Mouse (Mus musculus) left cerebral cortex, postnatal 4 days (tissue): ENCODE measurements at regions not wholly inside any gene's neighbourhood (a gene's known extent, or its start where the extent isn't known, plus 50 kb on each side); places are given as distances from the start of the nearest gene placed in this dataset.

Source experiments
- DNase-seq: peaks from one replicate; pipeline ENCODE4 v3.0.0-alpha.2; 2022
- intact Hi-C: fragments of 180-260 bp; cut with DNase I; formaldehyde crosslinking; loops from one replicate; pipeline ENCODE4 v1.15.1; 2025

DNA sequence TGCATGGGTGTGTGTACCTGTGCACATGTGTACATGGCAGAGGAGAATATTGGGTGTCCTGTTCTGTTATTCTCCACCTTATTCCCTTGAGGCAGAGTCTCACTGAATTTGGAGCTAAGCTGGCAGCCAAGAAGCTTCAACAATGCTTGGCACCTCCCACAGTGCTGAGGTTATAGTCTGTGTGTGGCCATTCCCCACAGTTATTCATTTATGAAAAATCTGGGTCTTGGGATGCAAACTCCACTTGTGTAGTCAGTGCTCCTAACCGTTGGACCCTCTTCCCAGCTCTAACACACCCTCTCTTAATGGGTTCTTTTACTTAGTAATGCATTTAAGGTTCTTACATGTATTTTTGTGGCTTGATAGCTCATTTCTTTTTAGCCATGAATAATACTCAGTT, 72.6 kb upstream of the Arhgap32 start:
- DNase-seq = no peak
- intact Hi-C loops = no loop called here

DNA sequence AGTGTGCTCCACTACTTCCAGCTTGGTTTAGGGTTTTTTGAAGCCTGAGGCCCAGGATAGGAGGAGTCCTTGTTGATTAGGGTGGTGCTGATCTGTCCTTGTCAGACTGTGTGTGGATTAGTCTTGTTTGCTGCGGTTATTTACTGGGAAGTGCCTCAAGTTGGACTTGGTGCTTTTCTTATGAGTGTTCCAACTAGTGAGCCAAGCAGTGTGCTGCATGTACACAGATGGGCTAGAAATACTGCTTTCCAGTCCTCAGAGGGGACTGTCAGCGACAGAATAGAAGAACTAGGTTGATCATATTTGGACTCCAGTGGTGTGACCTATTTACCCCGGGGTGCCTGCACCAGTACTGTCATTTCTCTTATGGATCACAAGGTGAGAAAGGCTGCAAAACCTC, 69.1 kb upstream of the Arhgap32 start:
- no peak for DNase-seq
- intact Hi-C loops = no loop called here

DNA sequence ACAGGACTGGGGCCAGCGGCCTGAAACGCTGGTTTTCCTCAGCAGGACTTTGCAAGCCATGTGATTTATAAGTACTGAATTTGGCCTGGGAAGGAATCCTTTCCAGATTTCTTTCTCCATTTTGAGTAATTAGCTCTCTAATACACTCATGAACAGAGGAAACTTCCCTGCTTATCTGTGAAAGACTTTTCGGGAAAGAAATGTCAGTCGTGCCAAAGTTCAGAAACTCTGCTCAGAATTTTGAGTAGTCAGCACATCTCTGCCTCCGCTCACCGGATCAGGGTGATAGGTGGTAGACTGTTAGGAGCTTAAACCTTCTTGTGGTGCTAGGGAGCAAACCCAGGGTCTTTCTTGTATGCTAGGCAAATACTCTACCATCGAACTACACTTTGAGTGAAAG, 67.0 kb upstream of the Arhgap32 start:
- intact Hi-C loops = no loop called here
- no peak for DNase-seq

DNA sequence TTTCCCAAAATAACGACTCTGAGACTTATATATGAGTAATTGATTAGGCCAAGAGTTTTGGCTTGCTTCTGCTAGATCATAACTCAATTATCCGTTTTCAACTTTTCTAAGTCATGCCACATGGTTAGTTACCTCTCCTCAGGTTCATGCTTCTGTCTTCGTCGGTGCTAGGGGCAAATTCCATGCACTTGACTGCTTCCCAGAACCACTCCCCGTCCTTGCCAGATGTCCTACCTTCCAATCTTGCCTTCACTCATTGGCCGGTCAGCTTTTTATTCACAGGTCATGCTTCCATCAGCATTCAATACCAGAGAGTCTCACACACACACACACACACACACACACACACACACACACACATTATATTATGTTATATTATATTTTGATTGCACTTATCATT, 66.4 kb upstream of the Arhgap32 start:
- no peak for DNase-seq
- intact Hi-C loops = no loop called here

DNA sequence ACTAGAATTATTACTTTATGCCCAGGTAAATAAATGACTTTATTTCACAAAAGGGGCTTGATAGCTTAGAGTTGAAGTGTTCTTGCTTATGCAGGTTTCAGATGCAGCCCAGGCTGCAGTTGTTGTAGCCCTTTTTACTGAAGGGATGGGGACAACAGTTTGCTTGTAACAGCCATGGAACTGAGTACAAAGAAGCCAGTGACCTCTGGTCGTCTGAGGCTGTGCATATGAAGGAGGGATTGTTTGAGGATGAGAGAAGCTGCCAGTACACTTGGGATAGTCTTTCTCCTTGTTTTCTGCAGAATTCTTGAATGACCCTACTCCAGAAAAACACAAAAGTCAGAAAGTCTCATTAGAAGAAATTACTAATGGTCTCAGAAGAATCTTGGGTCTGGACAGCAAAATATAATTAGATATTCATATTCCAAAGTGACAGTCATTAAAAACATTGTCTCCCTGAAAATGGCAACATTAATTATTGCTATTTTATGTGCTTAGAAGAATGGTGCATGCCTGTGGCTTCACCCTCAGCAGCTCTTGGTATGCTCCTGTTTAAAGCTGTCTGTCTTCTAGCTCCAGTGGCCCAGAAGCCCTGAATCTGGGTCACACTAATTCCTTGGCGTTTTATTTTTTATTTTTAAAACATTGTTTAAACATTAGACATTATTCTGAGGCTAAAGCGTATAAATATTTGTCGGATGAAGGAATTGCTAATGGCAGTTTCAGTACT, 61.9 kb upstream of the Arhgap32 start:
- DNase-seq = no peak
- intact Hi-C loops = no loop called here

DNA sequence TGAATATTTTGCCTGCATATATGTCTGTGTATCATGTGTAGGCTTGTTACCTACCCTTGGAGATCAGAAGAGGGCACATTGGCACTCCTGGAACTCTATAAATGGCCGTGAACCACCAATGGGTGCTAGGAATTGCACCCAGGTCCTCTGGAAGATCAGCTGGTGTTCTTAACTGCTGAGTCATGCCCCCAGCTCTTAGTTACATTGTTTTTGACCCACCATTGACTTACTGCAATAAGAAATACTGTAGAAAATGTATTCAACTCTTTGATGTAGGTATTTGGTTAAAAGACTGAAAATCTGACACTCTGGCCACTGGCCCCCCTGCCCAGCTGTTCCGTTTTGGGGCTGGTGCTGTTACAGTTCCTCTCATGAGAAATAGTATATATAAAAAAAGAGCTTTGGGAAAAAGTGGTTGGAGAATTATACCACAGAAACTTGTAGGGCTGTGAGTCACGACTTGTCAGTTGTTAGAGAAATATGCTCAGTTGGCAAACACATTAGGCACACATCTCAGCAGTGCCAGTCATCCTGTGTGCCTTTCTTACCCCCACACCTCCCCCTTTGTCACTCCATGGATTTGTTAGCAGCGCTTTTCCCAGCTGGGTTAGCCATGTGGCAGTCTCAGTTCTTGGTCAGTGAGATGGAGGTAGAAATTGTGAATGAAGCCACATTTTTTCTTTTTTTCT, 58.4 kb upstream of the Arhgap32 start:
- DNase-seq = no peak
- intact Hi-C loops = no loop called here

DNA sequence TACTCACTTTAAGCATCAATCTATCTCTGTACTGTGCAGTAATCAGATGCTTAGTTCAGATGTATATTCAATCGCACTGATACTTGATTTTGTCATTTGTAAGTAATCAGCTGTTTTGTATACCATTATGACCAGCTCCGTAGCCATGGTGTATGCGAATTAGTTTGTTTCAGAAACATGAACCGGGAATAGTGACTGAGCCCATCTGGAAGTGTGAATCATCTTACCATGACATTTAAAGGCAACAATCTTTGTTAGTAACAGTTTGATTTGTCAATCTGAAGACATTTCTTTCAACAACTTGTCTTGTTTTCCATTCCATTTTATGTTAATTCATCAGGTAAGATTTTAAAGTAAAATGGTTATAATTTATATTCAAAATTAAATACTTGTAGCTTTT, 53.2 kb upstream of the Arhgap32 start:
- DNase-seq = no peak
- intact Hi-C loops = no loop called here

DNA sequence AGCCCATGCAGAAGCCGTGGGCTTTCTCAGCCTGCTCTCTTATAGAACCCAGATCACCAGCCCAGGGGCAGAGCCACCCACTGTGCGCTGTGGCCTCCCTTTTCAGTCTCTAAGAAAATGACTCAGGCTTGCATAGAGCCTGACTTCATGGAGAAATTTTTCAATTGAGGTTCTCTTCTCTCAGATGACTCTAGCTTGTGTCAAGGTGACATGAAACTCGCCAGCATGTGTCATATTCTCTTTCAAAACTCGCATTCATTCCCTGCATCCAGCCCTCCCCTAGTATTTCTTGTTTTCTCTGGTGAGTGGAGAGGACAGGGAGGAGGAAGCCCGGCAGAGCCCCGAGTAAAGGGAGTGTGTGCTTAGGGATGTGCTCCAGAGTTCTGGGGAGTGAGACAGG, 52.4 kb upstream of the Arhgap32 start:
- DNase-seq = no peak
- intact Hi-C loops = no loop called here

DNA sequence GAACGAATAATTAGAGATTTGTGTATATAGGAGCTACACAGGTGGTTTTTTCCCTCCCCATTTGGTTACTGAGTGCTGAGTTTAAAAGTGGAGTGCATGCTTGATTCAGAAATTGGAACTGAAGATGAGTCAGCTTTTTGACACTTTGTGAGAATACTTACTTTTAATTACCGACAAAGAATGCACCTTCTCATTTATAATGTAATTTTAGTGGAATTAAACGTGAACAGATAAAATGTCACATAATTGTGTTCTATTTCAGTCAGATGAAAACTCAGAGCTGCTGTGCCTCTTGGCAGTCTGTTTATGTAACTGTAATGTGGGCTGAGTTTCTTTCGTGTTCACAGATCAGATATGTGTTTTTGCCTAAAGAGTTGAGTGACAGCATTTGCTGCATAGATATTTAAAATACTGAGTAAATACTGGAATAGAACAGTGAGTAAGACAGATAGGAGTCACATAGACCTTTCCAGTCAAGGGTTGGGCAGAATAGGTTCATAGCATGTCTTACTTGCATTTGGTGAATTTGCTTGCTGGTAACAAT, 51.9 kb upstream of the Arhgap32 start:
- DNase-seq = no peak

More for the DNA sequence above, 51.9 kb upstream of the Arhgap32 start:
- intact Hi-C loops = no loop called here
